Mouse (Mus musculus): ENCODE measurements at regions not wholly inside any gene's neighbourhood (a gene's known extent, or its start where the extent isn't known, plus 50 kb on each side); places are given as distances from the start of the nearest gene placed in this dataset.
"Not testable (repeated sequence)": the region's sequence is repeated elsewhere in the genome, so short reads cannot be mapped to it uniquely, and the experiment has no call there.

GRCm38 (mm10) chr1:123156851-123157250 lies 888.5 kb downstream of the Dpp10 start:
- DNase-seq (ENCODE audit: low spot score) = peak; percentile 8

- no peak for DNase-seq (ENCODE audit: low spot score)
Measured at GRCm38 (mm10) chr1:123154558-123154957, 890.8 kb downstream of the Dpp10 start.

- not testable (repeated sequence) for DNase-seq (ENCODE audit: low spot score)
Measured at GRCm38 (mm10) chr1:123133891-123134290, 911.5 kb downstream of the Dpp10 start.
